Comparison of ENCODE assay signal across 8 mouse cellular contexts in the genomic region with DNA sequence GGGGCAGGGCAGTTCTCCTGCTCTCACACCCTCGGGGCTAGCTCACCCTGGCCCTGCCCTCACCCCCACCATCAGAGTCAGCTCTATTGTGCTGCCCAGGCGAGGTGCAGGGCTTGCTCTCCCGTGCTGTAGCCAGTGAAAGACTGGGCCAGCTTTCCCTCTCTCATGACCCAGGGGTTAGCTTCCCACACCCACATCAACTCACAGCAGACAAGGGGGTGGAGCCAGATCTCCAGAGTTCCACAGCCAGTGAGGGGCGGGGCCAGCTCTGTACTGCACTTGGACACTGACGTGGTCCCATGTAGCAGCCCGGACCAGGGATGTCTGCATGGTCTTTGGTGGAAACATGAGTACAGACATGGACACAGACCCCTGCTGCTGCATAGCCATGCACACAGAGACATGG. TPM values are rescaled to one million over a fixed set of nuclear protein-coding genes. Genes with fewer than 3 reads are reported as not detected.
DNase-seq lines count a peak whose midpoint lies in the region; ATAC-seq lines count a peak whose summit lies in the region.

No protein-coding gene starts in this region.

- no peak overlapping the region for H3K9ac ChIP-seq in hindbrain, embryonic 16.5 days (ENCODE audit: low read depth, low read length)
- no peak overlapping the region; the same call in 1 of the 2 replicates for H3K9ac ChIP-seq in kidney, embryonic 15.5 days

- ATAC-seq in hindbrain, embryonic 16.5 days = no peak
- ATAC-seq in kidney, embryonic 15.5 days (replicated peaks; ENCODE audit: low FRiP score) = peak; percentile 83

- DNase-seq in hindbrain, embryonic 10.5 days (ENCODE audit: low spot score) = peak; percentile 81
- peak; percentile 7 for DNase-seq in gastrocnemius, postnatal 25 days
- peak; percentile 48 for DNase-seq in lung, postnatal 14 days
- DNase-seq in cerebellum, adult 9-11 months = no peak
- DNase-seq in B cell, adult 2 months = no peak
- no peak for DNase-seq in cerebellum, adult 9-10 months

- WGBS in hindbrain, embryonic 10.5 days = 13% methylated on average over 6 of the region's 6 CpGs
- 15% methylated on average over 6 of the region's 6 CpGs for WGBS in hindbrain, embryonic 16.5 days
- WGBS in kidney, embryonic 15.5 days = 11% methylated on average over 6 of the region's 6 CpGs

- peak overlapping the region; percentile 21 for H3K4me3 ChIP-seq in hindbrain, embryonic 10.5 days
- H3K4me3 ChIP-seq in hindbrain, embryonic 16.5 days (ENCODE audit: low read length) = no peak overlapping the region
- H3K4me3 ChIP-seq in kidney, embryonic 15.5 days (replicated peaks) = no peak overlapping the region

- H3K9me3 ChIP-seq in hindbrain, embryonic 10.5 days = no peaks in the 10 kb centered on the region
- no peaks in the 10 kb centered on the region for H3K9me3 ChIP-seq in hindbrain, embryonic 16.5 days (ENCODE audit: control insufficient read depth, low read length)
- no peaks in the 10 kb centered on the region for H3K9me3 ChIP-seq in kidney, embryonic 15.5 days (replicated peaks)

- H3K36me3 ChIP-seq in hindbrain, embryonic 10.5 days = no peaks in the 10 kb centered on the region
- no peaks in the 10 kb centered on the region for H3K36me3 ChIP-seq in hindbrain, embryonic 16.5 days (ENCODE audit: control insufficient read depth, insufficient read depth, low read length)
- no peaks in the 10 kb centered on the region for H3K36me3 ChIP-seq in kidney, embryonic 15.5 days

- H3K4me2 ChIP-seq in hindbrain, embryonic 16.5 days (ENCODE audit: low read length) = no peak overlapping the region
- peak overlapping the region; percentile 24; the same call in 1 of the 2 replicates for H3K4me2 ChIP-seq in kidney, embryonic 15.5 days

- peaks cover 20% of the 10 kb centered on the region for H3K4me1 ChIP-seq in hindbrain, embryonic 10.5 days (replicated peaks)
- H3K4me1 ChIP-seq in hindbrain, embryonic 16.5 days (ENCODE audit: control insufficient read depth, insufficient read depth, low read depth, low read length) = no peaks in the 10 kb centered on the region
- H3K4me1 ChIP-seq in kidney, embryonic 15.5 days = peaks cover 27% of the 10 kb centered on the region

- peak overlapping the region; percentile 87 for H3K27ac ChIP-seq in hindbrain, embryonic 10.5 days
- no peak overlapping the region for H3K27ac ChIP-seq in hindbrain, embryonic 16.5 days (ENCODE audit: low read depth, low read length)
- peak overlapping the region; percentile 54 for H3K27ac ChIP-seq in kidney, embryonic 15.5 days

- H3K27me3 ChIP-seq in hindbrain, embryonic 10.5 days (ENCODE audit: insufficient read depth, poor library complexity, severe bottlenecking) = no peaks in the 10 kb centered on the region; the same call in 1 of the 2 replicates
- H3K27me3 ChIP-seq in hindbrain, embryonic 16.5 days (replicated peaks; ENCODE audit: control insufficient read depth, insufficient read depth, low read length) = no peaks in the 10 kb centered on the region
- H3K27me3 ChIP-seq in kidney, embryonic 15.5 days = no peaks in the 10 kb centered on the region

RNA-seq across cellular contexts. Expression of gene Nfe2l3, which starts 33.4 kb away (rescaled TPM):
- polyA plus RNA-seq in hindbrain, embryonic 10.5 days (2016; fragmentation: Nextera tagmentation; extraction: Ambion mirVana) = 1.6 and 2.1 TPM in 2 replicates
- polyA plus RNA-seq in hindbrain, embryonic 16.5 days (2015; fragmentation: Nextera tagmentation; extraction: Ambion mirVana) = 6.0 and 6.6 TPM in 2 replicates
- total RNA-seq in gastrocnemius, postnatal 25 days (2021) = not detected
- 1.9 and 2.2 TPM in 2 replicates for polyA plus RNA-seq in kidney, embryonic 15.5 days (2015; fragmentation: Nextera tagmentation; extraction: Ambion mirVana)

Comparison
In these comparisons a context has a peak if more than half of its experiments do, and no peak if none do; other contexts are left out.
1. DNase-seq: peak in hindbrain, embryonic 10.5 days (single experiment), gastrocnemius, postnatal 25 days (single experiment) and lung, postnatal 14 days (single experiment); none in cerebellum, adult 9-11 months (single experiment), B cell, adult 2 months (0 of 2) and cerebellum, adult 9-10 months (single experiment).